Mouse (Mus musculus): Measurements from ENCODE around the gene Dync2h1. TPM values are rescaled to one million over a fixed set of nuclear protein-coding genes. Genes with fewer than 3 reads are reported as not detected.

The Dync2h1 gene
- polyA plus RNA-seq, 1 experiment from 2014 or later: 22.7 TPM

- no peak for ATAC-seq (ENCODE audit: insufficient number of reproducible peaks, insufficient read depth, low FRiP score, low read depth)
- no peaks in the 10 kb centered on the region for H3K9me3 ChIP-seq (ENCODE audit: control insufficient read depth, low read depth, low read length)
- no peaks in the 10 kb centered on the region for H3K27me3 ChIP-seq (ENCODE audit: control insufficient read depth, insufficient read depth, low read length)
- H3K36me3 ChIP-seq (ENCODE audit: control insufficient read depth, insufficient read depth, low read length): no peaks in the 10 kb centered on the region
- no peak overlapping the region for H3K4me2 ChIP-seq (replicated peaks; ENCODE audit: low read depth, low read length)
- H3K4me3 ChIP-seq (ENCODE audit: low read depth, low read length): no peak overlapping the region
- H3K4me1 ChIP-seq (ENCODE audit: control insufficient read depth, insufficient read depth, low read length): no peaks in the 10 kb centered on the region
- no peak overlapping the region for H3K27ac ChIP-seq (ENCODE audit: low read length)
- no peak overlapping the region for H3K9ac ChIP-seq (replicated peaks; ENCODE audit: low read depth, low read length)
Measured at GRCm38 (mm10) chr9:6994275-6994674, 190.0 kb downstream of the Dync2h1 start.

- Histone ChIP-seq H3K4me1 (ENCODE audit: control insufficient read depth, insufficient read depth, low read length) (no peaks in the 10 kb centered on the region), H3K36me3 (ENCODE audit: control insufficient read depth, insufficient read depth, low read length) (no peaks in the 10 kb centered on the region), H3K4me2 (replicated peaks; ENCODE audit: low read depth, low read length) (no peak overlapping the region), H3K27me3 (ENCODE audit: control insufficient read depth, insufficient read depth, low read length) (no peaks in the 10 kb centered on the region), H3K9me3 (ENCODE audit: control insufficient read depth, low read depth, low read length) (no peaks in the 10 kb centered on the region), H3K27ac (ENCODE audit: low read length) (no peak overlapping the region), H3K9ac (replicated peaks; ENCODE audit: low read depth, low read length) (no peak overlapping the region), H3K4me3 (ENCODE audit: low read depth, low read length) (no peak overlapping the region)
- 89% methylated on average over 3 of the region's 3 CpGs for WGBS
- ATAC-seq (ENCODE audit: insufficient number of reproducible peaks, insufficient read depth, low FRiP score, low read depth): no peak
Measured at GRCm38 (mm10) chr9:6988893-6989685, 195.2 kb downstream of the Dync2h1 start.

- no peak overlapping the region for H3K4me3 ChIP-seq (ENCODE audit: low read depth, low read length)
- no peak overlapping the region for H3K4me2 ChIP-seq (replicated peaks; ENCODE audit: low read depth, low read length)
- no peak overlapping the region for H3K9ac ChIP-seq (replicated peaks; ENCODE audit: low read depth, low read length)
- no peaks in the 10 kb centered on the region for H3K27me3 ChIP-seq (ENCODE audit: control insufficient read depth, insufficient read depth, low read length)
- 89% methylated on average over 3 of the region's 3 CpGs for WGBS
- no peak overlapping the region for H3K27ac ChIP-seq (ENCODE audit: low read length)
- H3K4me1 ChIP-seq (ENCODE audit: control insufficient read depth, insufficient read depth, low read length): no peaks in the 10 kb centered on the region
- no peak for ATAC-seq (ENCODE audit: insufficient number of reproducible peaks, insufficient read depth, low FRiP score, low read depth)
- H3K36me3 ChIP-seq (ENCODE audit: control insufficient read depth, insufficient read depth, low read length): no peaks in the 10 kb centered on the region; the same call in 1 of the 2 replicates
- no peaks in the 10 kb centered on the region for H3K9me3 ChIP-seq (ENCODE audit: control insufficient read depth, low read depth, low read length)
Measured at GRCm38 (mm10) chr9:6986161-6986560, 198.1 kb downstream of the Dync2h1 start.

- H3K4me3 ChIP-seq (ENCODE audit: low read depth, low read length): no peak overlapping the region
- no peak for ATAC-seq (ENCODE audit: insufficient number of reproducible peaks, insufficient read depth, low FRiP score, low read depth)
- H3K9ac ChIP-seq (replicated peaks; ENCODE audit: low read depth, low read length): no peak overlapping the region
- H3K36me3 ChIP-seq (ENCODE audit: control insufficient read depth, insufficient read depth, low read length): no peaks in the 10 kb centered on the region
- 85% methylated on average over 2 of the region's 2 CpGs for WGBS
- no peaks in the 10 kb centered on the region for H3K27me3 ChIP-seq (ENCODE audit: control insufficient read depth, insufficient read depth, low read length)
- no peak overlapping the region for H3K27ac ChIP-seq (ENCODE audit: low read length)
- H3K4me1 ChIP-seq (ENCODE audit: control insufficient read depth, insufficient read depth, low read length): no peaks in the 10 kb centered on the region
- H3K4me2 ChIP-seq (replicated peaks; ENCODE audit: low read depth, low read length): no peak overlapping the region
- no peaks in the 10 kb centered on the region for H3K9me3 ChIP-seq (ENCODE audit: control insufficient read depth, low read depth, low read length)
Measured at GRCm38 (mm10) chr9:6969171-6969570, 215.1 kb downstream of the Dync2h1 start.

- no peak for ATAC-seq (ENCODE audit: insufficient number of reproducible peaks, insufficient read depth, low FRiP score, low read depth)
- H3K9me3 ChIP-seq (ENCODE audit: control insufficient read depth, low read depth, low read length): no peaks in the 10 kb centered on the region
- WGBS: 84% methylated on average over 3 of the region's 3 CpGs
Measured at GRCm38 (mm10) chr9:6965006-6965405, 219.2 kb downstream of the Dync2h1 start.

GRCm38 (mm10) chr9:6958311-6958710 is 225.9 kb downstream of the Dync2h1 start:
- Histone ChIP-seq H3K27ac (ENCODE audit: low read length) (no peak overlapping the region), H3K4me1 (ENCODE audit: control insufficient read depth, insufficient read depth, low read length) (no peaks in the 10 kb centered on the region), H3K9ac (replicated peaks; ENCODE audit: low read depth, low read length) (no peak overlapping the region), H3K36me3 (ENCODE audit: control insufficient read depth, insufficient read depth, low read length) (no peaks in the 10 kb centered on the region), H3K9me3 (ENCODE audit: control insufficient read depth, low read depth, low read length) (no peaks in the 10 kb centered on the region), H3K27me3 (ENCODE audit: control insufficient read depth, insufficient read depth, low read length) (no peaks in the 10 kb centered on the region), H3K4me2 (replicated peaks; ENCODE audit: low read depth, low read length) (no peak overlapping the region), H3K4me3 (ENCODE audit: low read depth, low read length) (no peak overlapping the region)
- WGBS: 64% methylated on average over 2 of the region's 2 CpGs
- no peak for ATAC-seq (ENCODE audit: insufficient number of reproducible peaks, insufficient read depth, low FRiP score, low read depth)

More at GRCm38 (mm10) chr9:6965006-6965405, 219.2 kb downstream of the Dync2h1 start:
- Histone ChIP-seq H3K4me3 (ENCODE audit: low read depth, low read length) (no peak overlapping the region), H3K27me3 (ENCODE audit: control insufficient read depth, insufficient read depth, low read length) (no peaks in the 10 kb centered on the region), H3K4me2 (replicated peaks; ENCODE audit: low read depth, low read length) (no peak overlapping the region), H3K9ac (replicated peaks; ENCODE audit: low read depth, low read length) (no peak overlapping the region), H3K27ac (ENCODE audit: low read length) (no peak overlapping the region), H3K4me1 (ENCODE audit: control insufficient read depth, insufficient read depth, low read length) (no peaks in the 10 kb centered on the region), H3K36me3 (ENCODE audit: control insufficient read depth, insufficient read depth, low read length) (no peaks in the 10 kb centered on the region)

GRCm38 (mm10) chr9:6927399-6928035 is 256.7 kb downstream of the Dync2h1 start:
- 15% methylated on average over 1 of the region's 1 CpGs for WGBS
- Histone ChIP-seq H3K4me2 (replicated peaks; ENCODE audit: low read depth, low read length) (no peak overlapping the region), H3K36me3 (ENCODE audit: control insufficient read depth, insufficient read depth, low read length) (no peaks in the 10 kb centered on the region), H3K27ac (ENCODE audit: low read length) (no peak overlapping the region), H3K4me1 (ENCODE audit: control insufficient read depth, insufficient read depth, low read length) (no peaks in the 10 kb centered on the region), H3K27me3 (ENCODE audit: control insufficient read depth, insufficient read depth, low read length) (no peaks in the 10 kb centered on the region), H3K9ac (replicated peaks; ENCODE audit: low read depth, low read length) (no peak overlapping the region), H3K9me3 (ENCODE audit: control insufficient read depth, low read depth, low read length) (no peaks in the 10 kb centered on the region), H3K4me3 (ENCODE audit: low read depth, low read length) (no peak overlapping the region)
- peak; percentile 42; the same call in 1 of the 2 replicates for ATAC-seq (ENCODE audit: insufficient number of reproducible peaks, insufficient read depth, low FRiP score, low read depth)

- Histone ChIP-seq H3K9ac (replicated peaks; ENCODE audit: low read depth, low read length) (no peak overlapping the region), H3K36me3 (ENCODE audit: control insufficient read depth, insufficient read depth, low read length) (no peaks in the 10 kb centered on the region), H3K4me1 (ENCODE audit: control insufficient read depth, insufficient read depth, low read length) (no peaks in the 10 kb centered on the region), H3K27ac (ENCODE audit: low read length) (no peak overlapping the region), H3K9me3 (ENCODE audit: control insufficient read depth, low read depth, low read length) (no peaks in the 10 kb centered on the region), H3K4me3 (ENCODE audit: low read depth, low read length) (no peak overlapping the region), H3K4me2 (replicated peaks; ENCODE audit: low read depth, low read length) (no peak overlapping the region), H3K27me3 (ENCODE audit: control insufficient read depth, insufficient read depth, low read length) (no peaks in the 10 kb centered on the region)
- WGBS: 90% methylated on average over 1 of the region's 1 CpGs
- no peak for ATAC-seq (ENCODE audit: insufficient number of reproducible peaks, insufficient read depth, low FRiP score, low read depth)
Measured at GRCm38 (mm10) chr9:6913471-6913870, 270.8 kb downstream of the Dync2h1 start.
